Mouse (Mus musculus) embryonic facial prominence, embryonic 11.5 days (tissue): Measurements from ENCODE around the gene Cblb. TPM values are rescaled to one million over a fixed set of nuclear protein-coding genes. Genes with fewer than 3 reads are reported as not detected.
A peak's percentile ranks its signal among the peaks of the same experiment; 100 is the strongest.

Experiments
- ATAC-seq: fragments of 200-750 bp; cut with Nextera tagmentation; replicated peaks from 2 replicates; pipeline ENCODE4 v1.8.0; 2017; ENCODE audit warnings: low read depth; ENCODE audit not compliant: insufficient number of reproducible peaks, low FRiP score, low TSS enrichment
- DNase-seq: peaks from one replicate; pipeline ENCODE4 v3.0.0-alpha.2; 2015; ENCODE audit warnings: low spot score
- H3K27ac ChIP-seq: fragments of 300-500 bp; sonication (generic); replicated peaks from 2 replicates; pipeline ENCODE4 v1.5.1; 2014; ENCODE audit warnings: mild to moderate bottlenecking, low read depth, low read length, control low read depth
- H3K27me3 ChIP-seq: fragments of 300-500 bp; sonication (generic); 2 replicates; pipeline ENCODE4 v1.6.1; 2014; ENCODE audit warnings: mild to moderate bottlenecking, low read length, moderate library complexity, mixed read lengths; ENCODE audit not compliant: control insufficient read depth, insufficient read depth
- H3K36me3 ChIP-seq: fragments of 300-500 bp; sonication (generic); replicated peaks from 2 replicates; pipeline ENCODE4 v1.6.1; 2014; ENCODE audit warnings: low read depth, mild to moderate bottlenecking, low read length, moderate library complexity, mixed read lengths; ENCODE audit not compliant: control insufficient read depth, insufficient read depth
- H3K4me1 ChIP-seq: fragments of 300-500 bp; sonication (generic); 2 replicates; pipeline ENCODE4 v1.6.1; 2014; ENCODE audit warnings: low read length, mixed read lengths; ENCODE audit not compliant: control insufficient read depth, insufficient read depth
- H3K4me2 ChIP-seq: fragments of 300-500 bp; sonication (generic); 2 replicates; pipeline ENCODE4 v1.6.1; 2014; ENCODE audit warnings: low read depth, mild to moderate bottlenecking, control low read depth, low read length, moderate library complexity
- H3K4me3 ChIP-seq: fragments of 300-500 bp; sonication (generic); 2 replicates; pipeline ENCODE4 v1.5.1; 2014; ENCODE audit warnings: low read depth, low read length, control low read depth
- H3K9ac ChIP-seq: fragments of 300-500 bp; sonication (generic); replicated peaks from 2 replicates; pipeline ENCODE4 v1.6.1; 2014; ENCODE audit warnings: mild to moderate bottlenecking, control low read depth, low read length
- H3K9me3 ChIP-seq: fragments of 300-500 bp; sonication (generic); replicated peaks from 2 replicates; pipeline ENCODE4 v1.6.1; 2016; ENCODE audit warnings: mild to moderate bottlenecking, low read length, inconsistent platforms, mixed read lengths; ENCODE audit not compliant: control insufficient read depth
- WGBS: fragments of 180-500 bp; shearing (Covaris S2); extraction: QIAGEN DNeasy Blood & Tissue Kit; methylation state at CpG from one replicate; pipeline ENCODE4 v1.1.7; 2014; 5-methylcytosine and 5-hydroxymethylcytosine counted together
- polyA plus RNA-seq: library from polyadenylated mRNA; unstranded; fragments of >200 nt; fragmentation: Nextera tagmentation; extraction: Ambion mirVana; gene quantifications from 2 replicates; pipeline ENCODE4 v1.2.1, GENCODE M21; 2014

Gene Cblb
- polyA plus RNA-seq, 1 experiment from 2014 or later, result 30.0 TPM

DNA sequence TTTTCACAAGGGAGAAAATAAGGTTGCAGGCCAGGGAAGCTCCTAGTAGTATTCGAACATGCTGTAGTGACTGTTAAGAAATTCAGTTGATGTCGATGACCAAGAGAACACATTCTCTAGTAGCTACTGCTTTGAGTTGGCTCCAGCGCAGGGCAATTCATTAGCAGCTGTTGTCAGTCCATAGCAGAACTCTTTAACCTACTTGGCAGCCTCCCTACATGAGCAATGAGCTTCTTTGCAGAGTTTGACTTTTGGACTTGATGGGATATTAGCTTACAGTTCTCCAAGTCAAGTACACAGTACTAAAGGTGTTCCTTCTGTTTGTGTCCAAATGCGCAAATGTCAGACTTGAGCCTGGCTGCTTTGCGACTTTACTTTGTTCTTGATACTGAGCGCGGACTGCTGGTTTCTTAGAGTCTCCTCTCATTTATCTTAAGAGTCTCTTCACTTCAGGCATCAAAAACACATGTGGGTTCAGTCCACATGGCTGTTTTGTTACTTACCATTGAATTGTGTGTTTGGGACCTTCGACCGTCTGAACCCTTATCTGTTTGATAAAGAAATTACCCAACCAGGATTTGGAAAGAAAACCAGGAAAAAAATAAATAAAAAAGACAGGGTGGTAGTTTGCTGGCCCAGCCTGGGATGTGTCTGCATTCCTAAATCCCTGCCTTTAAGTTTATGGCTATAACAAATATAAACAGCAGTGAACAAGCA is 47.9 kb downstream of the Cblb start:
- H3K9ac ChIP-seq, result no peak overlapping the region
- no peak for ATAC-seq
- H3K27me3 ChIP-seq, result no peaks in the 10 kb centered on the region
- no peaks in the 10 kb centered on the region for H3K4me1 ChIP-seq
- 86% methylated on average over 9 of the region's 9 CpGs for WGBS
- H3K27ac ChIP-seq, result no peak overlapping the region
- no peak overlapping the region for H3K4me3 ChIP-seq
- no peak for DNase-seq
- H3K9me3 ChIP-seq, result no peaks in the 10 kb centered on the region
- H3K36me3 ChIP-seq, result no peaks in the 10 kb centered on the region
- no peak overlapping the region for H3K4me2 ChIP-seq

DNA sequence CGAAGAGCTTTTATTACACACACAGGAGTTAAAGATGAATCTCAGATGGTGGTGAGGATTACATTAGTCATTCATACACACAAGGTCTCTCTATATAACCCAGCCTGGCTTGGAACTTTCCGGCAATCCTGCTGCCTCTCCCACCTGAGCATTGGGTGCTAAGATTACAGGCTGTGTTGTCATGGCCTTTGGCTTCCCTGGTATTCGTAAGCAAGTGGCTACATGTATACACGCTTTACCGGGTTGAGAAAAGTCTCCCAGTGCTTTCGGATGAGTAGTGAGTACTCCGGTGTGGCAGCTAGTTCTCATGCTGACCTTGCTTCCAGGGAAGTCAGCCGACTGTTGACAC is 48.4 kb downstream of the Cblb start:
- DNase-seq (no peak), ATAC-seq (no peak)
- H3K27me3 ChIP-seq, result no peaks in the 10 kb centered on the region
- H3K4me3 ChIP-seq, result no peak overlapping the region
- H3K27ac ChIP-seq, result no peak overlapping the region
- no peaks in the 10 kb centered on the region for H3K9me3 ChIP-seq
- no peaks in the 10 kb centered on the region for H3K36me3 ChIP-seq
- H3K4me1 ChIP-seq, result no peaks in the 10 kb centered on the region
- WGBS, result 84% methylated on average over 8 of the region's 8 CpGs
- H3K4me2 ChIP-seq, result no peak overlapping the region
- H3K9ac ChIP-seq, result no peak overlapping the region

DNA sequence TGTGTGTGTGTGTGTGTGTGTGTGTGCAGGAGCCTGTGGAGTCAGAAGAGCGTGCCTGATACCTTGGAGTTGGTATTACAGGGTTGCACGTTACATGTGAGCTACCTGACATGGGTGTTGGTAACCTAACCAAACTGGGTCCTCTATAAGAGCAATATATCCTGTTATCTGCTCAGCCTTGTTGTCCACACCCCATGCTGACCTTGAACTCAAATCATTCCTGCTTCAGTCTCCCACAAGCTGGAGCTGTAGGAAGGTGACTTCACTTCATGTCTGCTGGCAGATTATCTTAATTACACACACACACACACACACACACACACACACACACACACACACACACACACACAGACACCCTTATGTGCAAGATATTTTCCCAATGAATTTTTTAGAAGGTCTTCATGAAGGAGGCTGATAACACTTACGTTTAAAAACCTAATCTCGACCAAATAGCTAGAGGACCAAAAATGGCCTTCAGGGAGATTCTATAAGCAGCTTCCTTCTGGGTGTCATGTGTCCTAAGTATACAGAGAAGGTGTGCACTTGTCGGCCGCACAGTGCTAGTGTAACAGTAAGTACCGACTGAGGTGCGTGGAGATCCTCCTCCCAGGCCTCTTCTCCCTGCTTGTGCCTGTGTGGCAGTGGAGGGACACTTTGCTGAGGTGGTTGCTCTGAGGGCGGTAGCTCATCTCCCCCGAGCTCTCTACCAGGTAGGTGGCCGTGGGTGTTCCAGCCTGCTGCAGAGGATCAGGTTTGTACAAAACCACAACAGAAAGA is 49.8 kb downstream of the Cblb start:
- Histone ChIP-seq H3K27ac (no peak overlapping the region), H3K36me3 (no peaks in the 10 kb centered on the region), H3K27me3 (no peaks in the 10 kb centered on the region), H3K4me1 (no peaks in the 10 kb centered on the region), H3K4me3 (no peak overlapping the region), H3K4me2 (no peak overlapping the region), H3K9ac (no peak overlapping the region), H3K9me3 (no peaks in the 10 kb centered on the region)
- DNase-seq (no peak), ATAC-seq (no peak)
- WGBS, result 87% methylated on average over 11 of the region's 11 CpGs

- DNase-seq (no peak), ATAC-seq (no peak)
- H3K36me3 ChIP-seq, result no peaks in the 10 kb centered on the region
- H3K27ac ChIP-seq, result no peak overlapping the region
- no peak overlapping the region for H3K4me2 ChIP-seq
- 73% methylated on average over 3 of the region's 3 CpGs for WGBS
- H3K9me3 ChIP-seq, result no peaks in the 10 kb centered on the region
- no peak overlapping the region for H3K4me3 ChIP-seq
- no peaks in the 10 kb centered on the region for H3K4me1 ChIP-seq
- H3K9ac ChIP-seq, result no peak overlapping the region
- no peaks in the 10 kb centered on the region for H3K27me3 ChIP-seq
These were observed 50.7 kb downstream of the Cblb start for GRCm38 (mm10) chr16:52081756-52082155.

GRCm38 (mm10) chr16:52086793-52087450 is 55.9 kb downstream of the Cblb start:
- H3K36me3 ChIP-seq, result no peaks in the 10 kb centered on the region
- 89% methylated on average over 9 of the region's 9 CpGs for WGBS
- H3K27ac ChIP-seq, result no peak overlapping the region
- H3K4me1 ChIP-seq, result no peaks in the 10 kb centered on the region
- H3K4me3 ChIP-seq, result no peak overlapping the region
- ATAC-seq, result 0 out of 2 replicates have a peak, but pooled peaks have one; percentile 56
- H3K27me3 ChIP-seq, result no peaks in the 10 kb centered on the region
- DNase-seq, result no peak
- H3K9me3 ChIP-seq, result no peaks in the 10 kb centered on the region
- no peak overlapping the region for H3K4me2 ChIP-seq
- no peak overlapping the region for H3K9ac ChIP-seq

- Histone ChIP-seq H3K27me3 (no peaks in the 10 kb centered on the region), H3K4me3 (no peak overlapping the region), H3K4me2 (no peak overlapping the region), H3K4me1 (no peaks in the 10 kb centered on the region), H3K36me3 (no peaks in the 10 kb centered on the region), H3K27ac (no peak overlapping the region), H3K9me3 (no peaks in the 10 kb centered on the region), H3K9ac (no peak overlapping the region)
- ATAC-seq, result no peak
- no peak for DNase-seq
- 91% methylated on average over 4 of the region's 4 CpGs for WGBS
These were observed 58.3 kb downstream of the Cblb start for GRCm38 (mm10) chr16:52089354-52089753.

DNA sequence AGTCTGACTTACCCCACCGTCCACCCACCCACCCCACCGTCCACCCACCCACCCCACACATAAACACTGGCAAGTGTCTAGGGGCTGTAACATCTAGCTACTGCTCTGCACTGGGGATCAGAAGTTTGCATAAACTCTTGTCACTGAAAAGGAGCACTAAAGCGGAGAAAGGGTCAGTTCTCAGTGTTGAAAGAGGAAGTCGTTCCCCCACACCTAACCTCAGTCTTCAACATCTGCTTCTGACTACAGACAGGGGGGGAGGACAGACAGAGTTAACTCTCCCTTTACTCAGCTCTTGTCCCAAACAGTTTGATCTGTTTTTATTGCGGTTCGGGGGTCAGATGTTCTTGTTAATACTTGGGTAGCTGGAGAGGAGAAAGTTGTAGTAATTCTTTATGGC is 59.9 kb downstream of the Cblb start:
- Histone ChIP-seq H3K9ac (no peak overlapping the region), H3K4me3 (no peak overlapping the region), H3K4me1 (no peaks in the 10 kb centered on the region), H3K36me3 (no peaks in the 10 kb centered on the region), H3K9me3 (no peaks in the 10 kb centered on the region), H3K4me2 (no peak overlapping the region), H3K27me3 (no peaks in the 10 kb centered on the region), H3K27ac (no peak overlapping the region)
- no peak for ATAC-seq
- DNase-seq, result no peak
- 50% methylated on average over 6 of the region's 6 CpGs for WGBS
